Mouse (Mus musculus) embryonic facial prominence, embryonic 13.5 days (tissue): ENCODE measurements around the gene Ssu72. TPM values are rescaled to one million over a fixed set of nuclear protein-coding genes. Genes with fewer than 3 reads are reported as not detected.
A peak's percentile ranks its signal among the peaks of the same experiment; 100 is the strongest.

Experiments
- ATAC-seq: fragments of 200-750 bp; cut with Nextera tagmentation; 2 replicates; pipeline ENCODE4 v1.8.0; 2017; ENCODE audit warnings: low read depth; ENCODE audit not compliant: insufficient number of reproducible peaks, insufficient read depth, low FRiP score, low TSS enrichment
- H3K27ac ChIP-seq: fragments of 300-500 bp; sonication (generic); 2 replicates; pipeline ENCODE4 v1.5.1; 2015; ENCODE audit warnings: moderate library complexity, mild to moderate bottlenecking, inconsistent platforms
- H3K27me3 ChIP-seq: fragments of 300-500 bp; sonication (generic); 2 replicates; pipeline ENCODE4 v1.6.1; 2015; ENCODE audit warnings: mild to moderate bottlenecking, inconsistent platforms
- H3K36me3 ChIP-seq: fragments of 300-500 bp; sonication (generic); 2 replicates; pipeline ENCODE4 v1.6.1; 2015; ENCODE audit warnings: mild to moderate bottlenecking, inconsistent platforms
- H3K4me1 ChIP-seq: fragments of 300-500 bp; sonication (generic); 2 replicates; pipeline ENCODE4 v1.6.1; 2015; ENCODE audit warnings: inconsistent platforms
- H3K4me2 ChIP-seq: fragments of 300-500 bp; sonication (generic); 2 replicates; pipeline ENCODE4 v1.6.1; 2015; ENCODE audit warnings: moderate library complexity, mild to moderate bottlenecking, inconsistent platforms
- H3K4me3 ChIP-seq: fragments of 300-500 bp; sonication (generic); 2 replicates; pipeline ENCODE4 v1.5.1; 2015; ENCODE audit warnings: mild to moderate bottlenecking, inconsistent platforms
- H3K9ac ChIP-seq: fragments of 300-500 bp; sonication (generic); 2 replicates; pipeline ENCODE4 v1.6.1; 2015; ENCODE audit warnings: mild to moderate bottlenecking, inconsistent platforms
- H3K9me3 ChIP-seq: fragments of 300-500 bp; sonication (generic); 2 replicates; pipeline ENCODE4 v1.6.1; 2016; ENCODE audit warnings: inconsistent platforms
- WGBS: fragments of 180-500 bp; shearing (Covaris S2); methylation state at CpG from one replicate; pipeline ENCODE4 v1.1.7; 2015; ENCODE audit warnings: mixed read lengths; 5-methylcytosine and 5-hydroxymethylcytosine counted together
- polyA plus RNA-seq: library from polyadenylated mRNA; unstranded; fragments of >200 nt; fragmentation: Nextera tagmentation; extraction: Ambion mirVana; gene quantifications from 2 replicates; pipeline ENCODE4 v1.2.1, GENCODE M21; 2015

Ssu72 gene
- polyA plus RNA-seq, 1 experiment from 2014 or later: 136 TPM

DNA sequence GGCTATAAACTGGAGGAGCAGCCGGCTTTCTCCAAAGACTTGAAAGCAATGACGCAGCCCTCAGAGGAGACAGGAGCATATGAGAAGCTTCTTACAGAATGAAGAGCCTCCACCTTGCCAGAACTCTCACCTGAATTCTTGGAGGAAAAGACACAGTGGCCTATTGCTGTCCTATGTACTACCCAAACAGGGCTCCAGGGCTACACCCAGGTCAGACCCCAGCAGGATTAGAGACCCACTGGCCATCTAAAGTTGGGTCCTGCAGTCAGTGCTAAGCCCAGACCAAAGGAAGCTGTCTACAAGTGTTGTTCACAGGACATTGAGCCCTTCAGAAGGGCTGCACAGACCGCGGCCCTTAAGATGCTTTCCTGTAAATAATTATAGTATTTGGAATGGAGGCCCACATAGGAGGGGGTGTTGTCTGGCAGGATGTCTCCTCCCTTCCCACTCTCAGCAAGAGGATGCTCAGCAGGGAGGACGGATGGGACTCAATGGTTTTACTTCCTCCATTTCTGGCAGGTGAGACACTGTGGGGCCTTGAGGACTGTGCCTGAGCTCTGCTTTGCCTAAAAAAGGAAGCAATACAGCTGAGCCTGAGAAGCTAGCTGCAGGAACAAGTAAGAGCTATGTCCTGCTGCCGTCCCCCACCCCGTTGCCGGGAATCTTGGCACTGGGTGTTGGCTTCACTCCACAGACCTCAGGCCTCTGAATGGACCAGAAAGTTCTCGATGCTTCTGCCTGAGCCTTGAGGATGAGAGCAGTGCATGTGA is 70.6 kb downstream of the Ssu72 start:
- Histone ChIP-seq H3K4me1 (peaks cover 41% of the 10 kb centered on the region), H3K9me3 (no peaks in the 10 kb centered on the region), H3K27me3 (peaks cover 16% of the 10 kb centered on the region; the same call in 1 of the 2 replicates), H3K4me2 (peak overlapping the region; percentile 83), H3K27ac (peak overlapping the region; percentile 75), H3K4me3 (peak overlapping the region; percentile 43), H3K36me3 (no peaks in the 10 kb centered on the region), H3K9ac (peak overlapping the region; percentile 54)
- 49% methylated on average over 9 of the region's 9 CpGs for WGBS
- no peak for ATAC-seq

DNA sequence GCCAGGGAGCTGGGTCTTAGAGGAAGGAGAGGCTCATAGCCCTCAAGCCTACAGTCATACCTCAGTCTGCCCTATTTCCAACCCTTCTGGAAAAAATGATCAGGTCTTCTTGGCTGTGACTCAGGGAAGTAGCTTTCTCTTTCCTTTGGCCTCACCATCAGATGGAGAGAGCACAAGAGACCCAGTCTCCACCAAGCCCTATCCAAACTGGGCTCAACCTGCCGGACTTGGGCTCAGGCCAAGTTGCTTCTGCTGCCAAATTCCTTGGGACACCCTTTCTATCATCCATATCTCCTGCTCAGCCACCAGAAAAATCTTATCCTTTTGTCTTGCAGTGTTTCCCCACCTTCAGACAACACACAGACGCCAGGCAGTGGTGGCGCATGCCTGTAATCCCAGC is 71.3 kb downstream of the Ssu72 start:
- Histone ChIP-seq H3K4me2 (no peak overlapping the region), H3K27ac (peak overlapping the region; percentile 75; the same call in 1 of the 2 replicates), H3K9me3 (no peaks in the 10 kb centered on the region), H3K27me3 (peaks cover 15% of the 10 kb centered on the region; the same call in 1 of the 2 replicates), H3K4me3 (no peak overlapping the region), H3K4me1 (peaks cover 37% of the 10 kb centered on the region), H3K36me3 (no peaks in the 10 kb centered on the region), H3K9ac (no peak overlapping the region)
- ATAC-seq: no peak
- 78% methylated on average over 3 of the region's 3 CpGs for WGBS

DNA sequence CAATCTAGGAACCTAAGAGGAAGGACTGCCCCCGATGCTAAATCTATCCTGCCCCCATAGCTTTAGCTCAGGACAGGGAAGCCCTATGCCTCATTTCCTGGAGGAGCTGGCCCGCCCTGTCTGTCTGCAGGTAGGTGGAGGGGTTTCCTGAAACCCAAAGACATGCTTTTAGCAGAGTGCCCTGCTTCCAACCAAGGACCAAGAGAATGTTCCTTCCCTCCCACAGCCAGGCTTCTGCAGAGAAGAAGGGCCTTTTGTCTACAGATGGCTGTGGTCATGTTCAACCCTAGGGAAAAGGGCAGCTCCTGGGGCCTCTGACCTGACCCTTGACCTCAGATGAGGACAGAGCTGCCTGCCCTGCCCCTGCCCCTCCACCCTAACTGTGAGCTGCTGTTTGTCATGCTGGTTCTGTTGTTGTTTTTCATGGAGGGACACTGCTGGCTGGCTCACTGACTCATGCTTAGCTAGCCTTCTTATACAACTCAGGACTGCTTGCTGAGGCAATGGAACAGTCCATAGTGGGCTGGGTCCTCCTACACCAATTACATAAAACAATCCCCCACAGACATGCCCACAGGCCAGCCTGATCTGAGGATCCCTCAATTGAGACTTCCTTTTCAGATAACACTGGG is 72.2 kb downstream of the Ssu72 start:
- 17% methylated on average over 2 of the region's 2 CpGs for WGBS
- Histone ChIP-seq H3K4me3 (no peak overlapping the region), H3K4me1 (peaks cover 38% of the 10 kb centered on the region), H3K27ac (no peak overlapping the region), H3K9ac (no peak overlapping the region), H3K27me3 (peaks cover 10% of the 10 kb centered on the region; the same call in 1 of the 2 replicates), H3K36me3 (no peaks in the 10 kb centered on the region), H3K4me2 (no peak overlapping the region), H3K9me3 (no peaks in the 10 kb centered on the region)
- ATAC-seq: no peak

GRCm38 (mm10) chr4:155777816-155778215 is 73.2 kb downstream of the Ssu72 start:
- H3K4me3 ChIP-seq: no peak overlapping the region
- H3K27me3 ChIP-seq: peaks cover 9% of the 10 kb centered on the region; the same call in 1 of the 2 replicates
- peaks cover 38% of the 10 kb centered on the region for H3K4me1 ChIP-seq
- WGBS: 73% methylated on average over 2 of the region's 2 CpGs
- no peaks in the 10 kb centered on the region for H3K36me3 ChIP-seq
- no peaks in the 10 kb centered on the region for H3K9me3 ChIP-seq
- ATAC-seq: no peak
- H3K27ac ChIP-seq: no peak overlapping the region
- no peak overlapping the region for H3K9ac ChIP-seq
- no peak overlapping the region for H3K4me2 ChIP-seq

GRCm38 (mm10) chr4:155779498-155779897 is 74.9 kb downstream of the Ssu72 start:
- no peak for ATAC-seq
- no peaks in the 10 kb centered on the region for H3K27me3 ChIP-seq
- H3K4me3 ChIP-seq: no peak overlapping the region
- H3K27ac ChIP-seq: no peak overlapping the region
- no peaks in the 10 kb centered on the region for H3K9me3 ChIP-seq
- no peak overlapping the region for H3K4me2 ChIP-seq
- 86% methylated on average over 4 of the region's 4 CpGs for WGBS
- H3K4me1 ChIP-seq: peaks cover 24% of the 10 kb centered on the region
- no peak overlapping the region for H3K9ac ChIP-seq
- H3K36me3 ChIP-seq: no peaks in the 10 kb centered on the region

DNA sequence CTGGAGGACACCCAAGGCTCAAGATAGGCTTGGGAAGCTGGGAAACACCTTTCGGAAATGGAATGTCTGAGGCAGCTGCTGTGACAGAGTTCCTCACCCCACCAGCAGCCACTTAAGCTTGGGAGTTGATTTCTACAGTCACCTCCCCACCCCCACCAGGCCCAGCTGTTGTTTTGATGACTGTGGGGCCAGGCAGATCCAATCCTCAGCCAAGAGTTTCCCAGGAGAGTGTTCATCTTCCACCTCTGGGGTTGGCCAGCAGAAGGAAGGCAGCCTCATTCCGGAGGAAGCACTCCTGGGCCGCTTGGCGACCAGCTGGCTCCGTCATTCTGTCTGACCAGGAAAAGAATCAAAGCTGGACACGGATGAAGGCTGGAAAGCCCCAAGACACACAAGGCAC is 76.3 kb downstream of the Ssu72 start:
- Histone ChIP-seq H3K36me3 (no peaks in the 10 kb centered on the region), H3K27ac (no peak overlapping the region), H3K9me3 (no peaks in the 10 kb centered on the region), H3K27me3 (no peaks in the 10 kb centered on the region), H3K4me1 (peaks cover 16% of the 10 kb centered on the region), H3K4me2 (no peak overlapping the region), H3K9ac (no peak overlapping the region), H3K4me3 (no peak overlapping the region)
- no peak for ATAC-seq
- 37% methylated on average over 6 of the region's 6 CpGs for WGBS

Other genes starting within 250 kb of the Ssu72 start
- 0.31 and 0.40 TPM in 2 replicates for gene Tmem52, start 235.7 kb upstream of the Ssu72 start, polyA plus RNA-seq
- gene Gnb1, start 213.4 kb upstream of the Ssu72 start, polyA plus RNA-seq: 501 and 523 TPM in 2 replicates
- 86.8 and 92.8 TPM in 2 replicates for gene Nadk, start 142.4 kb upstream of the Ssu72 start, polyA plus RNA-seq
- gene Slc35e2, start 103.4 kb upstream of the Ssu72 start, polyA plus RNA-seq: 10.5 and 11.1 TPM in 2 replicates
- 73.9 and 76.4 TPM in 2 replicates for gene Cdk11b, start 79.9 kb upstream of the Ssu72 start, polyA plus RNA-seq
- not detected in 2 replicates for gene Gm10563, start 59.4 kb upstream of the Ssu72 start, polyA plus RNA-seq
- 24.8 and 26.1 TPM in 2 replicates for gene Mmp23, start 51.4 kb upstream of the Ssu72 start, polyA plus RNA-seq
- 36.1 and 36.7 TPM in 2 replicates for gene Mib2, start 35.6 kb upstream of the Ssu72 start, polyA plus RNA-seq
- 6.5 and 8.7 TPM in 2 replicates for gene Fndc10, start 10.5 kb upstream of the Ssu72 start, polyA plus RNA-seq
- gene Tmem240, start 30.0 kb downstream of the Ssu72 start, polyA plus RNA-seq: 1.2 and 1.4 TPM in 2 replicates
- gene Atad3a, start 56.3 kb downstream of the Ssu72 start, polyA plus RNA-seq: 93.8 and 94.9 TPM in 2 replicates
- gene Vwa1, start 69.9 kb downstream of the Ssu72 start, polyA plus RNA-seq: 8.6 and 9.6 TPM in 2 replicates
- 0.67 and 0.74 TPM in 2 replicates for gene Tmem88b, start 81.1 kb downstream of the Ssu72 start, polyA plus RNA-seq
- 0.24 TPM in 1 of 2 replicates, not detected in the other for gene Ankrd65, start 85.6 kb downstream of the Ssu72 start, polyA plus RNA-seq
- 195 and 229 TPM in 2 replicates for gene Mrpl20, start 98.1 kb downstream of the Ssu72 start, polyA plus RNA-seq
- 217 and 248 TPM in 2 replicates for gene Ccnl2, start 107.7 kb downstream of the Ssu72 start, polyA plus RNA-seq
- 131 and 150 TPM in 2 replicates for gene Aurkaip1, start 126.5 kb downstream of the Ssu72 start, polyA plus RNA-seq
- gene Mxra8, start 134.9 kb downstream of the Ssu72 start, polyA plus RNA-seq: 69.6 and 71.8 TPM in 2 replicates
- gene Dvl1, start 142.6 kb downstream of the Ssu72 start, polyA plus RNA-seq: 4.0 and 5.4 TPM in 2 replicates
- gene Tas1r3, start 158.6 kb downstream of the Ssu72 start, polyA plus RNA-seq: 0.55 and 0.62 TPM in 2 replicates
- 15.6 and 16.4 TPM in 2 replicates for gene Cptp, start 164.6 kb downstream of the Ssu72 start, polyA plus RNA-seq
- gene Ints11, start 164.7 kb downstream of the Ssu72 start, polyA plus RNA-seq: 70.9 and 81.0 TPM in 2 replicates
- 48.4 and 54.7 TPM in 2 replicates for gene Pusl1, start 187.0 kb downstream of the Ssu72 start, polyA plus RNA-seq
- gene Acap3, start 187.0 kb downstream of the Ssu72 start, polyA plus RNA-seq: 21.1 and 21.6 TPM in 2 replicates
- gene Ube2j2, start 239.0 kb downstream of the Ssu72 start, polyA plus RNA-seq: 113 and 120 TPM in 2 replicates